Mouse (Mus musculus) hindbrain, embryonic 16.5 days (tissue): ENCODE data around the gene Alpl. TPM values are rescaled to one million over a fixed set of nuclear protein-coding genes. Genes with fewer than 3 reads are reported as not detected.

ENCODE experiments used
- ATAC-seq: fragments of 200-750 bp; cut with Nextera tagmentation; 2 replicates; pipeline ENCODE4 v1.8.0; 2017; ENCODE audit warnings: moderate TSS enrichment, moderate library complexity
- H3K27ac ChIP-seq: fragments of 300-500 bp; sonication (generic); 2 replicates; pipeline ENCODE4 v1.5.1; 2014; ENCODE audit warnings: low read depth, mild to moderate bottlenecking, control low read depth, low read length, moderate library complexity
- H3K27me3 ChIP-seq: fragments of 300-500 bp; sonication (generic); replicated peaks from 2 replicates; pipeline ENCODE4 v1.6.1; 2014; ENCODE audit warnings: low read length; ENCODE audit not compliant: control insufficient read depth, insufficient read depth
- H3K36me3 ChIP-seq: fragments of 300-500 bp; sonication (generic); 2 replicates; pipeline ENCODE4 v1.6.1; 2014; ENCODE audit warnings: mild to moderate bottlenecking, low read length, moderate library complexity, mixed read lengths; ENCODE audit not compliant: control insufficient read depth, insufficient read depth
- H3K4me1 ChIP-seq: fragments of 300-500 bp; sonication (generic); 2 replicates; pipeline ENCODE4 v1.6.1; 2014; ENCODE audit warnings: low read depth, low read length; ENCODE audit not compliant: control insufficient read depth, insufficient read depth
- H3K4me2 ChIP-seq: fragments of 300-500 bp; sonication (generic); 2 replicates; pipeline ENCODE4 v1.6.1; 2014; ENCODE audit warnings: mild to moderate bottlenecking, low read length, control low read depth, moderate library complexity
- H3K4me3 ChIP-seq: fragments of 300-500 bp; sonication (generic); 2 replicates; pipeline ENCODE4 v1.5.1; 2014; ENCODE audit warnings: mild to moderate bottlenecking, low read length, control low read depth, moderate library complexity
- H3K9ac ChIP-seq: fragments of 300-500 bp; sonication (generic); 2 replicates; pipeline ENCODE4 v1.6.1; 2014; ENCODE audit warnings: low read depth, mild to moderate bottlenecking, control low read depth, low read length, moderate library complexity
- H3K9me3 ChIP-seq: fragments of 300-500 bp; sonication (generic); 2 replicates; pipeline ENCODE4 v1.6.1; 2014; ENCODE audit warnings: mild to moderate bottlenecking, low read length, moderate library complexity; ENCODE audit not compliant: control insufficient read depth
- WGBS: fragments of 180-500 bp; shearing (Covaris S2); extraction: QIAGEN DNeasy Blood & Tissue Kit; methylation state at CpG from one replicate; pipeline ENCODE4 v1.1.7; 2014; 5-methylcytosine and 5-hydroxymethylcytosine counted together
- polyA plus RNA-seq: library from polyadenylated mRNA; unstranded; fragments of >200 nt; fragmentation: Nextera tagmentation; extraction: Ambion mirVana; gene quantifications from 2 replicates; pipeline ENCODE4 v1.2.1, GENCODE M21; 2015

Gene Alpl
- polyA plus RNA-seq, 1 experiment from 2014 or later: 18.0 TPM

- Histone ChIP-seq H3K36me3 (no peaks in the 10 kb centered on the region), H3K4me1 (no peaks in the 10 kb centered on the region), H3K9me3 (peaks cover under 1% of the 10 kb centered on the region; the same call in 1 of the 2 replicates), H3K4me3 (no peak overlapping the region), H3K27me3 (0 out of 2 replicates have a peak, but pooled peaks cover 3% of the 10 kb centered on the region), H3K4me2 (no peak overlapping the region), H3K9ac (no peak overlapping the region), H3K27ac (no peak overlapping the region)
- no peak for ATAC-seq
- 86% methylated on average over 2 of the region's 2 CpGs for WGBS
Measured at GRCm38 (mm10) chr4:137824881-137825280, 28.7 kb upstream of the Alpl start.

DNA sequence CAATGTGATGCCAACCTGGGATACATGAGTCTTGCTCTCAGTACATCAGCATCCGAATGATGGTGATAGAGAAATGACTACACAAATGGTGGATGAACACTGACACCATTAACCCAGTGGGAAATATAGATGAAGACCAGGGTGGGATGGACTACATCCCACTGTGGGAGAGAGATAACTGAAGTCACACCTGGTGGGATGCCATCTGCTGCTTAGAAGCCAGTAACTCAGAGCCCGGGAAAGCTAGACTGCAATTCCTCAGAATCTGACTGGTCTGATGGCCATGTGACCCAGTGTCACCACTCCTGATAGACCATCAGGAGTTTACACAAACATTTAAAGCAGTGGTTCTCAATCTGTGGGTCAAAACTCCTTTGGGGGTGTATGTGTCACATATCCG, 27.4 kb upstream of the Alpl start:
- H3K27me3 ChIP-seq: no peaks in the 10 kb centered on the region
- 84% methylated on average over 3 of the region's 3 CpGs for WGBS
- no peak for ATAC-seq
- H3K9me3 ChIP-seq: peaks cover 2% of the 10 kb centered on the region; the same call in 1 of the 2 replicates
- no peak overlapping the region for H3K4me2 ChIP-seq
- H3K27ac ChIP-seq: no peak overlapping the region
- H3K4me3 ChIP-seq: no peak overlapping the region
- H3K9ac ChIP-seq: no peak overlapping the region
- no peaks in the 10 kb centered on the region for H3K36me3 ChIP-seq
- no peaks in the 10 kb centered on the region for H3K4me1 ChIP-seq

GRCm38 (mm10) chr4:137822537-137822936, 26.4 kb upstream of the Alpl start:
- no peaks in the 10 kb centered on the region for H3K4me1 ChIP-seq
- H3K36me3 ChIP-seq: no peaks in the 10 kb centered on the region
- no peak overlapping the region for H3K9ac ChIP-seq
- peaks cover 2% of the 10 kb centered on the region; the same call in 1 of the 2 replicates for H3K9me3 ChIP-seq
- H3K4me2 ChIP-seq: no peak overlapping the region
- no peaks in the 10 kb centered on the region for H3K27me3 ChIP-seq
- 96% methylated on average over 5 of the region's 5 CpGs for WGBS
- H3K4me3 ChIP-seq: no peak overlapping the region
- ATAC-seq: no peak
- H3K27ac ChIP-seq: no peak overlapping the region

DNA sequence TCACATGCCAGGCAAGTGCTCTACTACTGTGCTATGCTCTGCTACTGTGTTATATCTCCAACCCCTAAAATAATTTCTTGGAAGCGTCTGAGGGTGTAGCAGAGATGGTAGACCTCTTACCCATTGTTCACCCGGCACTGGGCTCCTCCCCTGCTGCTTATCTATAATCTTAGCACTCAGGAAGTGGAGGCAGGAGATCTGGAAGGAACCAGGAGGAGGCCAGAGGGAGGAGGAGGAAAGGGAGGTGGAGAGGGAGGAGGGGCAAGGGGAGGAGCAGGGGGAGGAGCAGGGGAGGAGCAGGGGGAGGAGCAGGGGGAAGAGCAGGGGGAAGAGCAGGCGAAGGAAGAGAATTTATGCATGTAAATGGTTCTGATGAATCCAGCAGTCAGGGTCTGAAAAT, 24.5 kb upstream of the Alpl start:
- Histone ChIP-seq H3K27me3 (no peaks in the 10 kb centered on the region), H3K27ac (no peak overlapping the region), H3K4me2 (no peak overlapping the region), H3K36me3 (no peaks in the 10 kb centered on the region), H3K4me1 (no peaks in the 10 kb centered on the region), H3K9me3 (peaks cover 2% of the 10 kb centered on the region; the same call in 1 of the 2 replicates), H3K4me3 (no peak overlapping the region), H3K9ac (no peak overlapping the region)
- no peak for ATAC-seq
- 66% methylated on average over 3 of the region's 3 CpGs for WGBS

DNA sequence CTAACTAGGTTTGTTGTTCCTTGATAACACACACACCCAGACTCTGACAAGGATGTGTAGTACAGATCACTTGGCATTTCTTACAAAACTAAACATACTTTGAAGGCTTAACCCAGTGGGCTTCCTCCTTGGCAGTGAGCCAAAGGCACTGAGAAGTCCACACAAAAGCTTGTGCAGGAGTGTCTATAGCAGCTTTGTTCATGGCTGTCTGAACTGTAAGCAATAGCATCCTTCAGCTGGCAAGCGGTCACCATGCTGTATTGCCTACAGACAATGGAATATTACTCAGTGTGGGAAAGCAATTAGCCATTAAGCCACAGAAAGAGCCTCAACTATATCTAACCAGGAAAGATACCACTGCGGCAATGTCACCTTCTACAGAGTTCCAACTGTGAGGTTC, 23.3 kb upstream of the Alpl start:
- H3K9ac ChIP-seq: no peak overlapping the region
- no peak overlapping the region for H3K27ac ChIP-seq
- H3K9me3 ChIP-seq: peaks cover 2% of the 10 kb centered on the region; the same call in 1 of the 2 replicates
- H3K4me2 ChIP-seq: no peak overlapping the region
- no peaks in the 10 kb centered on the region for H3K36me3 ChIP-seq
- 37% methylated on average over 2 of the region's 2 CpGs for WGBS
- no peak overlapping the region for H3K4me3 ChIP-seq
- H3K4me1 ChIP-seq: no peaks in the 10 kb centered on the region
- ATAC-seq: peak; percentile 24; the same call in 1 of the 2 replicates
- H3K27me3 ChIP-seq: no peaks in the 10 kb centered on the region

GRCm38 (mm10) chr4:137818341-137818740, 22.2 kb upstream of the Alpl start:
- no peaks in the 10 kb centered on the region for H3K27me3 ChIP-seq
- no peak overlapping the region for H3K9ac ChIP-seq
- WGBS: 89% methylated on average over 3 of the region's 3 CpGs
- no peak overlapping the region for H3K4me3 ChIP-seq
- peaks cover 3% of the 10 kb centered on the region for H3K4me1 ChIP-seq
- H3K9me3 ChIP-seq: peaks cover 2% of the 10 kb centered on the region; the same call in 1 of the 2 replicates
- no peak overlapping the region for H3K27ac ChIP-seq
- no peaks in the 10 kb centered on the region for H3K36me3 ChIP-seq
- no peak overlapping the region for H3K4me2 ChIP-seq
- ATAC-seq: no peak

- Histone ChIP-seq H3K36me3 (no peaks in the 10 kb centered on the region), H3K9me3 (peaks cover 2% of the 10 kb centered on the region; the same call in 1 of the 2 replicates), H3K27ac (no peak overlapping the region), H3K4me3 (no peak overlapping the region), H3K27me3 (no peaks in the 10 kb centered on the region), H3K4me1 (peaks cover 6% of the 10 kb centered on the region), H3K9ac (no peak overlapping the region), H3K4me2 (no peak overlapping the region)
- 76% methylated on average over 7 of the region's 7 CpGs for WGBS
- ATAC-seq: no peak
Measured at GRCm38 (mm10) chr4:137816216-137816615, 20.0 kb upstream of the Alpl start.

DNA sequence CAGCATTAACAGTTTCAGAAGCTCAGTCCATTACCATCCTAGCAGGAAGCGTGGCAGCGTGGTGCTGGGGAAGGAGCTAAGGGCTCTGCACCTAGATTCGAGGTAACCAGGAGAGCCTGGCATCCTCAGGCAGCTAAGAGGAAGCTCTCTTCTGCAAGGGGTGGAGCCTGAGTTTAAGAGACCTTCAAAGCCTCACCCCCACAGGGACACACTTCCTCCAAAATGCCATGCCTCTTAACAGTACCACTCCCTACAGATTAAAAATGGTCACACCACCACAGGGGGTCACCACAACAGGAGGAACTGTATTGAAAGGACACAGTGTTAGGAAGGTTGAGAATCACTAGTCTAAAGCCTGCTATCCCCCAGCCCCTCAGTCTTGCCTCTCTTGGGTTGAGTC, 19.3 kb upstream of the Alpl start:
- H3K27ac ChIP-seq: no peak overlapping the region
- WGBS: 81% methylated on average over 3 of the region's 3 CpGs

GRCm38 (mm10) chr4:137814140-137814539, 18.0 kb upstream of the Alpl start:
- Histone ChIP-seq H3K27me3 (no peaks in the 10 kb centered on the region), H3K4me3 (no peak overlapping the region), H3K36me3 (no peaks in the 10 kb centered on the region), H3K27ac (no peak overlapping the region), H3K9me3 (no peaks in the 10 kb centered on the region), H3K4me1 (peaks cover 6% of the 10 kb centered on the region), H3K4me2 (no peak overlapping the region), H3K9ac (no peak overlapping the region)
- 78% methylated on average over 7 of the region's 7 CpGs for WGBS
- ATAC-seq: no peak

More for the DNA sequence above, 19.3 kb upstream of the Alpl start:
- Histone ChIP-seq H3K9me3 (peaks cover 2% of the 10 kb centered on the region; the same call in 1 of the 2 replicates), H3K9ac (no peak overlapping the region), H3K4me1 (peaks cover 6% of the 10 kb centered on the region), H3K36me3 (no peaks in the 10 kb centered on the region), H3K4me3 (no peak overlapping the region), H3K4me2 (no peak overlapping the region), H3K27me3 (no peaks in the 10 kb centered on the region)
- ATAC-seq: no peak
